Mouse (Mus musculus) spleen, adult 2 months (tissue): Measurements from ENCODE around the gene Gm32687. TPM values are rescaled to one million over a fixed set of nuclear protein-coding genes. Genes with fewer than 3 reads are reported as not detected.
"Not testable (repeated sequence)": the region's sequence is repeated elsewhere in the genome, so short reads cannot be mapped to it uniquely, and the experiment has no call there.

Source experiments
- DNase-seq, 2 experiments: peaks; one replicate each; pipeline versions ENCODE4 v3.0.0 to v3.0.0-alpha.2; 2012 to 2021; ENCODE audit warnings: low spot score in 2 of 2, low read depth in 1 of 2
- H3K27ac ChIP-seq: fragments of 200-500 bp; 2 replicates; pipeline ENCODE4 v1.5.1; 2012; ENCODE audit warnings: low read length, inconsistent platforms; ENCODE audit not compliant: insufficient read depth
- H3K27me3 ChIP-seq: fragments of 200-500 bp; 2 replicates; pipeline ENCODE4 v1.6.1; 2012; ENCODE audit warnings: mild to moderate bottlenecking, moderate library complexity, low read length, inconsistent platforms; ENCODE audit not compliant: control insufficient read depth, insufficient read depth
- H3K36me3 ChIP-seq: fragments of 200-500 bp; 2 replicates; pipeline ENCODE4 v1.6.1; 2012; ENCODE audit warnings: mild to moderate bottlenecking, low read length, inconsistent platforms; ENCODE audit not compliant: control insufficient read depth, insufficient read depth
- H3K4me1 ChIP-seq: fragments of 200-500 bp; 2 replicates; pipeline ENCODE4 v1.6.1; 2011; ENCODE audit warnings: inconsistent platforms; ENCODE audit not compliant: control insufficient read depth, insufficient read depth, insufficient read length
- H3K4me3 ChIP-seq: fragments of 200-500 bp; 2 replicates; pipeline ENCODE4 v1.5.1; 2011; ENCODE audit warnings: mild to moderate bottlenecking, inconsistent platforms; ENCODE audit not compliant: insufficient read depth, insufficient read length; ENCODE audit errors: extremely low read depth
- WGBS: fragments of 180-500 bp; shearing (Covaris S2); methylation state at CpG from one replicate; pipeline ENCODE4 v1.1.7; 2018; 5-methylcytosine and 5-hydroxymethylcytosine counted together
- polyA plus RNA-seq: library from polyadenylated mRNA; depleted of rRNA; stranded (reverse); fragments of >200 nt; gene quantifications from 2 replicates; pipeline ENCODE4 v1.2.3, GENCODE M21; 2012; rRNA removed

The Gm32687 gene
- 0.28 TPM in 1 of 2 replicates, not detected in the other for polyA plus RNA-seq

DNA sequence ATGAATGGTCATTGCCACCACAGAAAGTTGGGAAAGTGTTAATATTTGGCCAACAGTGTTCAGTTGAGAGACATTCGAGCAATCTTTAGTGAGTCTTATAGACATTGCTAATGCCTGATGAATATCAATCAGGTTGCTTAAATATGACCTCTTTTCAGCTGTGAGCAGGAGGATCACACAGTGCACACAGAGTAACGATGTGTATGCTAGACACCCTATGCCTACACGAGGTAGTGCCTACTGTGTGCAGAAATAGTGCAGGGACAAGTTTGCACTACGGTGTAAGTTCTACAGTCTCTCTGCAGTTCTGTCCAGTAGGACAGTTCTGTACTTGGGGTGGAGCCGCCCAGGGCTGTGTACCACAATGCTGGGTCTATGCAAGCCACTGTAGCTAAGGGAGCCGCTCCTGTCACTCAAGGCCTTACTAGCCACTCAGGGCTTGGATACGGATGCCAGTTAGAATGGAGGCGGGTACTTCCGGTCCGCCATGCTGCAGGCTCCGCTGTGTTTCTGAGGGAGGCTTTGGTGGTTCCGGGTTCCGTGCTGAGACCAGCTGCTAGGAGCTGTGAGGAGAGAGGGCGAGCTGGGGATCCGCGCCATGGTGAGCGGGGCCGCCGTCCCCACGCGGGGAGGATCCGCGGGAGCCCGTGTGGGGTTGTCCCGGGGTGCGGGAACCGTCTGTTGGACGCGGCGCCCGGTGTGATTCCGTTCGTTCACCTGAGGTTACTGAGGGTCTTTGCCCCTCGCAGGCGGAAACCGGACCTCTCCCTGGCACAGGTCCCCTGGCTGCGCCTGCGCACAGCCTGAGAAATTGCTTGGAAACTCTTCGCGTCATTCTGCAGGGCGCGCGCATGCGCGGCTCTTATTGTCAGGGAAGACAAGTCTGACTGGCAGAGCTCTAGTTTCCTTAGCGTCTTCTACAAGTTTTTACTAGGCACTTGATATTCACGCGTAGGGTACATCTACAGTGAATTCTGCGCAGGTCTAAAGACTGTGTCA, at the start of gene Gm32687:
TSS of gene Gm32687 (plus strand) at position 526 of the 999 bp plus-strand sequence.
- H3K27me3 ChIP-seq, DNase-seq, H3K36me3 ChIP-seq, H3K4me1 ChIP-seq, H3K27ac ChIP-seq: not testable (repeated sequence)
- H3K4me3 ChIP-seq: peak within 1 kb of the TSS; percentile 23; the same call in 1 of the 2 replicates
- 28% methylated on average over 6 of the region's 49 CpGs for WGBS

- not testable (repeated sequence) for H3K27me3 ChIP-seq, H3K27ac ChIP-seq, DNase-seq, H3K4me1 ChIP-seq, H3K36me3 ChIP-seq, H3K4me3 ChIP-seq
- WGBS: no CpG with 5 or more reads among the region's 18 CpGs
Measured at GRCm38 (mm10) chr10:81846219-81846618, 17.5 kb upstream of the Gm32687 start.

GRCm38 (mm10) chr10:81929842-81930743, 66.4 kb downstream of the Gm32687 start, which contains the start of gene Zfp781:
Gene Zfp781, minus strand, starts transcription at chr10:81930480.
- no CpG with 5 or more reads among the region's 43 CpGs for WGBS
- not testable (repeated sequence) for DNase-seq, H3K4me3 ChIP-seq

More at GRCm38 (mm10) chr10:81929842-81930743, 66.4 kb downstream of the Gm32687 start, which contains the start of gene Zfp781:
- not testable (repeated sequence) for H3K36me3 ChIP-seq, H3K27me3 ChIP-seq, H3K27ac ChIP-seq, H3K4me1 ChIP-seq

Other genes with a start within 250 kb of the Gm32687 start
- 30.3 and 39.4 TPM in 2 replicates for gene Sirt6, start 236.1 kb upstream of the Gm32687 start, polyA plus RNA-seq
- gene Ankrd24, start 235.4 kb upstream of the Gm32687 start, polyA plus RNA-seq: 14.0 and 17.8 TPM in 2 replicates
- gene Gm10778, start 214.9 kb upstream of the Gm32687 start, polyA plus RNA-seq: 0.29 and 0.40 TPM in 2 replicates
- 0.34 and 0.41 TPM in 2 replicates for gene Zfp433, start 159.1 kb upstream of the Gm32687 start, polyA plus RNA-seq
- gene Gm3055, start 92.8 kb upstream of the Gm32687 start, polyA plus RNA-seq: 0.39 and 0.41 TPM in 2 replicates
- gene Gm4767, start 51.7 kb upstream of the Gm32687 start, polyA plus RNA-seq: not detected in 2 replicates
- 0.02 and 0.07 TPM in 2 replicates for gene Zfp781, start 66.5 kb downstream of the Gm32687 start, polyA plus RNA-seq
- 0.99 and 1.4 TPM in 2 replicates for gene Zfp873, start 184.2 kb downstream of the Gm32687 start, polyA plus RNA-seq
- gene BC024063, start 219.4 kb downstream of the Gm32687 start, polyA plus RNA-seq: 0.04 and 0.13 TPM in 2 replicates